Comparison of ENCODE assay signal across 10 mouse cellular contexts in genomic region chr7:73138269-73138668, GRCm38 (mm10).
DNase-seq lines count a peak whose midpoint lies in the region; ATAC-seq lines count a peak whose summit lies in the region.
"Had no signal": no experiment of that assay in that cellular context is flagged by ENCODE, and none has a peak within 500 bp of the region (broad histone marks: within the 10 kb centered on the region; RNA-seq: fewer than 3 reads in every experiment).

No protein-coding gene starts in this region.

- no peaks in the 10 kb centered on the region for H3K9me3 ChIP-seq in midbrain, embryonic 12.5 days
- H3K9me3 ChIP-seq in midbrain, embryonic 15.5 days, result no peaks in the 10 kb centered on the region
- H3K9me3 ChIP-seq: embryonic facial prominence, embryonic 13.5 days; liver, embryonic 13.5 days had no signal

- H3K4me1 ChIP-seq in midbrain, embryonic 12.5 days, result peaks cover 45% of the 10 kb centered on the region
- H3K4me1 ChIP-seq in midbrain, embryonic 15.5 days, result peaks cover 22% of the 10 kb centered on the region
- H3K4me1 ChIP-seq: liver, embryonic 13.5 days had no signal

- no peak overlapping the region for H3K4me2 ChIP-seq in midbrain, embryonic 12.5 days (replicated peaks)
- H3K4me2 ChIP-seq in midbrain, embryonic 15.5 days, result no peak overlapping the region
- H3K4me2 ChIP-seq: embryonic facial prominence, embryonic 13.5 days; liver, embryonic 13.5 days had no signal

- intact Hi-C loops in heart, postnatal 10 days (cut with DNase I), result no loop called here

- WGBS in midbrain, embryonic 12.5 days, result 15% methylated on average over 5 of the region's 5 CpGs
- WGBS in midbrain, embryonic 15.5 days, result 21% methylated on average over 5 of the region's 5 CpGs

- DNase-seq in heart, adult 18-20 months, result peak; percentile 8 to 13
- no peak for DNase-seq in heart, postnatal 10 days
- peak; percentile 10 for DNase-seq in cerebellum, adult 11-12 months
- peak; percentile 12 for DNase-seq in lung, postnatal 25 days (ENCODE audit: low spot score)
- no peak for DNase-seq in thymus, postnatal 0 days (ENCODE audit: low spot score)
- DNase-seq: liver, embryonic 13.5 days had no signal

- peak overlapping the region; percentile 52; the same call in 1 of the 2 replicates for H3K27ac ChIP-seq in midbrain, embryonic 12.5 days (replicated peaks)
- H3K27ac ChIP-seq in midbrain, embryonic 15.5 days, result no peak overlapping the region
- H3K27ac ChIP-seq: embryonic facial prominence, embryonic 13.5 days; liver, embryonic 13.5 days had no signal

- H3K27me3 ChIP-seq in midbrain, embryonic 12.5 days, result no peaks in the 10 kb centered on the region
- no peaks in the 10 kb centered on the region for H3K27me3 ChIP-seq in midbrain, embryonic 15.5 days (replicated peaks)

- H3K4me3 ChIP-seq in midbrain, embryonic 12.5 days, result no peak overlapping the region
- H3K4me3 ChIP-seq in midbrain, embryonic 15.5 days, result no peak overlapping the region
- H3K4me3 ChIP-seq: embryonic facial prominence, embryonic 13.5 days; liver, embryonic 13.5 days had no signal

- no peaks in the 10 kb centered on the region for H3K36me3 ChIP-seq in midbrain, embryonic 12.5 days
- no peaks in the 10 kb centered on the region for H3K36me3 ChIP-seq in midbrain, embryonic 15.5 days (replicated peaks)
- H3K36me3 ChIP-seq: embryonic facial prominence, embryonic 13.5 days; liver, embryonic 13.5 days had no signal

- ATAC-seq in midbrain, embryonic 12.5 days (ENCODE audit: low FRiP score, low read depth), result no peak
- no peak for ATAC-seq in midbrain, embryonic 15.5 days (replicated peaks)
- no peak for ATAC-seq in megakaryocyte progenitor cell, adult 5-6 weeks (replicated peaks; ENCODE audit: poor library complexity)

- H3K9ac ChIP-seq in midbrain, embryonic 12.5 days (replicated peaks), result no peak overlapping the region
- no peak overlapping the region for H3K9ac ChIP-seq in midbrain, embryonic 15.5 days
- H3K9ac ChIP-seq: embryonic facial prominence, embryonic 13.5 days; liver, embryonic 13.5 days had no signal

Comparison
In these comparisons a context has a peak if more than half of its experiments do, and no peak if none do; other contexts are left out.
1. DNase-seq: peak in heart, adult 18-20 months (2 of 2), cerebellum, adult 11-12 months (single experiment) and lung, postnatal 25 days (single experiment); none in heart, postnatal 10 days (0 of 2) and thymus, postnatal 0 days (single experiment).